Mouse (Mus musculus) small intestine, adult 2 months (tissue): ENCODE results near the gene B4galt7. TPM values are rescaled to one million over a fixed set of nuclear protein-coding genes. Genes with fewer than 3 reads are reported as not detected.
"Not testable (repeated sequence)": the region's sequence is repeated elsewhere in the genome, so short reads cannot be mapped to it uniquely, and the experiment has no call there.

Experiments used
- H3K27ac ChIP-seq: fragments of 200-500 bp; 2 replicates; pipeline ENCODE4 v1.5.1; 2012; ENCODE audit warnings: low read depth, low read length, control low read depth, inconsistent platforms; ENCODE audit not compliant: insufficient read depth
- H3K27me3 ChIP-seq: fragments of 200-500 bp; 2 replicates; pipeline ENCODE4 v1.6.1; 2012; ENCODE audit warnings: mild to moderate bottlenecking, moderate library complexity, low read length, inconsistent platforms; ENCODE audit not compliant: control insufficient read depth, insufficient read depth
- H3K36me3 ChIP-seq: fragments of 200-500 bp; 2 replicates; pipeline ENCODE4 v1.6.1; 2012; ENCODE audit warnings: mild to moderate bottlenecking, low read length, control low read depth, inconsistent platforms; ENCODE audit not compliant: control insufficient read depth, insufficient read depth
- H3K4me1 ChIP-seq: fragments of 200-500 bp; 2 replicates; pipeline ENCODE4 v1.6.1; 2012; ENCODE audit warnings: low read length, inconsistent platforms, mixed read lengths; ENCODE audit not compliant: control insufficient read depth, insufficient read depth, insufficient read length
- H3K4me3 ChIP-seq: fragments of 200-500 bp; 2 replicates; pipeline ENCODE4 v1.5.1; 2012; ENCODE audit warnings: low read depth, mild to moderate bottlenecking, control low read depth, inconsistent platforms, low read length, moderate library complexity
- CTCF ChIP-seq: fragments of 200-500 bp; IDR thresholded peaks from 2 replicates; pipeline ENCODE4 v1.5.1; 2012; ENCODE audit warnings: low read depth, mild to moderate bottlenecking, control low read depth, inconsistent platforms, low read length, moderate library complexity, mixed read lengths; ENCODE audit not compliant: insufficient replicate concordance, insufficient read length; ENCODE audit errors: extremely low read depth
- POLR2A ChIP-seq: fragments of 200-500 bp; IDR thresholded peaks from 2 replicates; pipeline ENCODE4 v1.6.1; 2012; ENCODE audit warnings: low read depth, mild to moderate bottlenecking, control low read depth, inconsistent platforms, low read length, moderate library complexity
- WGBS: fragments of 180-500 bp; shearing (Covaris S2); methylation state at CpG from one replicate; pipeline ENCODE4 v1.1.7; 2018; 5-methylcytosine and 5-hydroxymethylcytosine counted together
- polyA plus RNA-seq: library from polyadenylated mRNA; depleted of rRNA; stranded (reverse); fragments of >200 nt; gene quantifications from 2 replicates; pipeline ENCODE4 v1.2.3, GENCODE M21; 2012

Gene B4galt7
- polyA plus RNA-seq, 1 experiment, result 16.7 TPM

DNA sequence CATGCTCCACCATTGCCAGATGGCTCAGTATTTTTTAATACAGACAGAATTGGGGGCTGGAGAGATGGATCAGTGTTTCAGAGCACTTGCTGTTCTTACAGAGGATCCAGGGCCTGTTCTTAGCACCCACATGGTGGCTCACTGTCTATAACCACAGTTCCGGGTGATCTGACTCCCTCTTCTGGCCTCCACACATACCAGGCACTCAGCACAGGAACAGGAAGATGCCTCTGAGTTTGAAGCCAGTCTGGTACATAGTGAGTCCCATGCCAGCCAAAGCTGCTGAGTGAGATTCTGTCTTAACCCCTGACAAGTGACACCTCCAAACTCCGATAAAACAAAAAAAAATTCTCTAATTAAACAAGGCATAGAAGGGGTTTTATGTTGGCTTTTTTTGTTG is 20.6 kb downstream of the B4galt7 start:
- H3K27me3 ChIP-seq, result no peaks in the 10 kb centered on the region
- no peaks in the 10 kb centered on the region for H3K36me3 ChIP-seq
- 70% methylated on average over 2 of the region's 2 CpGs for WGBS
- H3K4me3 ChIP-seq, result no peak overlapping the region
- TF ChIP-seq POLR2A (no peak), CTCF (no peak)
- no peak overlapping the region for H3K27ac ChIP-seq
- H3K4me1 ChIP-seq, result peaks cover 3% of the 10 kb centered on the region; the same call in 1 of the 2 replicates

- not testable (repeated sequence) for H3K27me3 ChIP-seq, H3K36me3 ChIP-seq, H3K4me1 ChIP-seq
- 8% methylated on average over 20 of the region's 20 CpGs for WGBS
- Histone ChIP-seq H3K27ac (peak overlapping the region; percentile 61; the same call in 1 of the 2 replicates), H3K4me3 (peak overlapping the region; percentile 82)
Observed at GRCm38 (mm10) chr13:55622156-55622648, 22.5 kb downstream of the B4galt7 start.

- H3K27ac ChIP-seq, result peak within 1 kb of the TSS; percentile 61
Observed at GRCm38 (mm10) chr13:55622649-55623541, 23.2 kb downstream of the B4galt7 start, which contains the start of gene Caml. TSS of gene Caml (plus strand) at chr13:55623005.

GRCm38 (mm10) chr13:55634639-55635127 is 35.0 kb downstream of the B4galt7 start, which contains the start of gene Ddx46:
TSS of gene Ddx46 (plus strand) at chr13:55635027.
- Histone ChIP-seq H3K4me3 (peak within 1 kb of the TSS; percentile 86), H3K4me1 (peaks cover 3% of the 10 kb centered on the region), H3K27me3 (no peaks in the 10 kb centered on the region), H3K27ac (no peak within 1 kb of the TSS), H3K36me3 (peaks cover 16% of the 10 kb centered on the region)
- peak; percentile 66 for TF ChIP-seq POLR2A
- peak; percentile 87 for TF ChIP-seq CTCF
- WGBS, result 3% methylated on average over 30 of the region's 30 CpGs

More at GRCm38 (mm10) chr13:55622649-55623541, 23.2 kb downstream of the B4galt7 start, which contains the start of gene Caml:
- Histone ChIP-seq H3K27me3 (no peaks in the 10 kb centered on the region), H3K4me3 (peak within 1 kb of the TSS; percentile 82), H3K4me1 (peaks cover 3% of the 10 kb centered on the region; the same call in 1 of the 2 replicates), H3K36me3 (no peaks in the 10 kb centered on the region; the same call in 1 of the 2 replicates)
- under 1% methylated on average over 59 of the region's 59 CpGs for WGBS
- no peak for TF ChIP-seq CTCF
- peak; percentile 85 for TF ChIP-seq POLR2A

DNA sequence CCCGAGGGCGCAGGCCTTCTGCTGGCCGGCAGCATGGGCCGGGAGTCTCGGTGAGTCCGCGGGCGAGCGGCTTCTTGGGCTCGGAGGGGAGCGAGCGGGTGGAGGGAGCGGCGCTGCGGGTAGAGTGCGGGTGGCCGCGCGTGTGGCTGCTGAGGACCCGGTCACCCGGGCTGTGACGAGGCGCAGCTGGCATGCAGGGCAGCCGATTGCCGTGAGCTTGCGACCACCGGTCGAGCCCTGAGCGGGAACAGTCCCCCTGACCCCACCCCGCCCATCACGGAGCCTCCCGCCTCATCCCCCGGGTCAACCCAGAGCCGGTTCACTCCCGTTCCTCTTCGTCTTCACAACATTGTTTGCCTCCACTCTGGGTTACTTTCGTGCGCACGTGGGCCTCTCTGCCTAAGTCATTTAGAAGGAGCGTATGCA is 35.5 kb downstream of the B4galt7 start:
- Histone ChIP-seq H3K4me3 (peak overlapping the region; percentile 86), H3K36me3 (peaks cover 15% of the 10 kb centered on the region), H3K27ac (no peak overlapping the region), H3K4me1 (peaks cover 3% of the 10 kb centered on the region), H3K27me3 (no peaks in the 10 kb centered on the region)
- TF ChIP-seq CTCF (no peak), POLR2A (no peak)
- WGBS, result under 1% methylated on average over 40 of the region's 40 CpGs

DNA sequence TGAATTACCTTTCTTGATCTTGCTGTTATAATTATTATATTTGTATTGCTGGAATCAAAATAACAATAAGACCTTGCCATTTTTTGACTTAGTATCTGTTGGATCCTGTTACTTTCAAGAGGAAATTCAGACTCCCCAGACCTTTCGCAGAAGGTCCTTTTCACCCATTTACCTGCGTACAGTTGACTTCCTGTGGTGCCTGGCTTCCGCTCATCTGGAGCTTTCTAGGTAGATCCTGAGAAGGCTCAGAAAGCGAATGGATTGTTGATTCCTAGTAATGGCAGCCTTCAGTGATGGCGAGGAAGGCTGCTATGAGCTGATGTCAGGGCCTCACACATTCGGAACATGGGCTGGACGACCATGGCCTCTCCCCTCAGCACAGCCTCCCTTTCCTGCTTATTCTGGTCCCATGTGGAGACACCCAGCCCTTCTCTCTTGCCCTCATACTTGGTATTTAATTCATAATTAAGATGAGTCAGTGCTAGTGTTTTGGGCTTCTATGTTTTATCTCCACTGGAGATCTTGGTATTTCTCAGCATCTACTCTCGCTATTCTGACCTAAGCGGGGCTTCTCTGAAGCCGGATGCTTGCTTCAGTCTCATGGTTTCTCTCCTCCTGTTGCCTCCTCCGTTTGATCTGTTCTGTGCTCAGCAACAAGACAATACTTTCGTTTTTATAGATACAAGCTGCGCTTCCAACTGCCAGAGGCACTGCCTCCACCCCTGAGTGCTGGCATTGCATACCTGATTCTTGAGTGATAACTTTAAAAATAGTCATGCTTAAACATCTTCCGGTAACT is 36.7 kb downstream of the B4galt7 start:
- Histone ChIP-seq H3K27me3 (no peaks in the 10 kb centered on the region), H3K27ac (no peak overlapping the region), H3K4me3 (no peak overlapping the region), H3K36me3 (peaks cover 16% of the 10 kb centered on the region), H3K4me1 (peaks cover 3% of the 10 kb centered on the region)
- TF ChIP-seq CTCF, result no peak
- 83% methylated on average over 14 of the region's 14 CpGs for WGBS
